Mouse (Mus musculus) cerebellum, postnatal 10 days (tissue): Measurements from ENCODE around the gene Bmp2k.

Experiments used
- DNase-seq, 2 experiments: peaks; one replicate each; pipeline ENCODE4 v3.0.0; 2021; ENCODE audit warnings: mixed read lengths in 2 of 2

Gene Bmp2k

GRCm38 (mm10) chr5:97110697-97111096 is 113.2 kb downstream of the Bmp2k start:
- DNase-seq, result peak; percentile 17 to 32

GRCm38 (mm10) chr5:97111207-97111910 is 113.9 kb downstream of the Bmp2k start, which contains the start of gene Paqr3:
Paqr3 (minus strand) TSS chr5:97111596.
- peak; percentile 99 for DNase-seq

GRCm38 (mm10) chr5:97124977-97125376 is 127.5 kb downstream of the Bmp2k start:
- DNase-seq, result no peak

- peak in 1 of 2 experiments; percentile 37 for DNase-seq
Observed at GRCm38 (mm10) chr5:97125459-97125970, 128.0 kb downstream of the Bmp2k start.

GRCm38 (mm10) chr5:97126005-97126404 is 128.5 kb downstream of the Bmp2k start:
- peak; percentile 86 for DNase-seq

- no peak for DNase-seq
Observed at GRCm38 (mm10) chr5:97127284-97127683, 129.8 kb downstream of the Bmp2k start.

GRCm38 (mm10) chr5:97128242-97129226 is 131.0 kb downstream of the Bmp2k start:
- peak; percentile 88 to 90 for DNase-seq

GRCm38 (mm10) chr5:97129589-97129988 is 132.1 kb downstream of the Bmp2k start:
- DNase-seq, result no peak

GRCm38 (mm10) chr5:97135331-97135730 is 137.8 kb downstream of the Bmp2k start:
- peak; percentile 62 to 68 for DNase-seq
